Mouse (Mus musculus): ENCODE data around the gene Agfg1.
A peak's percentile ranks its signal among the peaks of the same experiment; 100 is the strongest.

Agfg1 gene

GRCm38 (mm10) chr1:82824147-82824546 is 15.1 kb upstream of the Agfg1 start:
- DNase-seq (ENCODE audit: extremely low read depth, low read depth, low spot score): no peak

GRCm38 (mm10) chr1:82825256-82825655 is 14.0 kb upstream of the Agfg1 start:
- DNase-seq (ENCODE audit: extremely low read depth, low read depth, low spot score): no peak

- DNase-seq (ENCODE audit: extremely low read depth, low read depth, low spot score): no peak
These were observed 13.5 kb upstream of the Agfg1 start for GRCm38 (mm10) chr1:82825783-82826182.

GRCm38 (mm10) chr1:82826911-82827310 is 12.4 kb upstream of the Agfg1 start:
- DNase-seq (ENCODE audit: extremely low read depth, low read depth, low spot score): no peak

GRCm38 (mm10) chr1:82830771-82831170 is 8.5 kb upstream of the Agfg1 start:
- no peak for DNase-seq (ENCODE audit: extremely low read depth, low read depth, low spot score)

- DNase-seq (ENCODE audit: extremely low read depth, low read depth, low spot score): no peak
These were observed 7.6 kb upstream of the Agfg1 start for GRCm38 (mm10) chr1:82831547-82832240.

- DNase-seq (ENCODE audit: extremely low read depth, low read depth, low spot score): no peak
These were observed 6.7 kb upstream of the Agfg1 start for GRCm38 (mm10) chr1:82832495-82833021.

GRCm38 (mm10) chr1:82833501-82833900 is 5.8 kb upstream of the Agfg1 start:
- DNase-seq (ENCODE audit: extremely low read depth, low read depth, low spot score): no peak

- no peak for DNase-seq (ENCODE audit: extremely low read depth, low read depth, low spot score)
These were observed 4.7 kb upstream of the Agfg1 start for GRCm38 (mm10) chr1:82834572-82834971.

- DNase-seq (ENCODE audit: extremely low read depth, low read depth, low spot score): no peak
These were observed 2.7 kb upstream of the Agfg1 start for GRCm38 (mm10) chr1:82836342-82837217.

- DNase-seq (ENCODE audit: extremely low read depth, low read depth, low spot score): no peak
These were observed 1.7 kb upstream of the Agfg1 start for GRCm38 (mm10) chr1:82837579-82837978.

GRCm38 (mm10) chr1:82838469-82839295 is 601 bp upstream of the Agfg1 start:
- no peak for DNase-seq (ENCODE audit: extremely low read depth, low read depth, low spot score)

GRCm38 (mm10) chr1:82839614-82840421 is 535 bp downstream of the Agfg1 start:
- DNase-seq (ENCODE audit: extremely low read depth, low read depth, low spot score): no peak

- no peak for DNase-seq (ENCODE audit: extremely low read depth, low read depth, low spot score)
These were observed 16.4 kb downstream of the Agfg1 start for GRCm38 (mm10) chr1:82855729-82856128.

- DNase-seq (ENCODE audit: extremely low read depth, low read depth, low spot score): no peak
These were observed 19.0 kb downstream of the Agfg1 start for GRCm38 (mm10) chr1:82858236-82858635.

- DNase-seq (ENCODE audit: extremely low read depth, low read depth, low spot score): no peak
These were observed 21.1 kb downstream of the Agfg1 start for GRCm38 (mm10) chr1:82860391-82860790.

GRCm38 (mm10) chr1:82870202-82870601 is 30.9 kb downstream of the Agfg1 start:
- no peak for DNase-seq (ENCODE audit: extremely low read depth, low read depth, low spot score)

- peak; percentile 7 for DNase-seq (ENCODE audit: extremely low read depth, low read depth, low spot score)
These were observed 39.9 kb downstream of the Agfg1 start for GRCm38 (mm10) chr1:82879172-82879571.

- no peak for DNase-seq (ENCODE audit: extremely low read depth, low read depth, low spot score)
These were observed 40.9 kb downstream of the Agfg1 start for GRCm38 (mm10) chr1:82880196-82880595.

GRCm38 (mm10) chr1:82893269-82893668 is 54.0 kb downstream of the Agfg1 start:
- no peak for DNase-seq (ENCODE audit: extremely low read depth, low read depth, low spot score)
